Mouse (Mus musculus): ENCODE data around the gene Krtap3-1.
A peak's percentile ranks its signal among the peaks of the same experiment; 100 is the strongest.

The Krtap3-1 gene

DNA sequence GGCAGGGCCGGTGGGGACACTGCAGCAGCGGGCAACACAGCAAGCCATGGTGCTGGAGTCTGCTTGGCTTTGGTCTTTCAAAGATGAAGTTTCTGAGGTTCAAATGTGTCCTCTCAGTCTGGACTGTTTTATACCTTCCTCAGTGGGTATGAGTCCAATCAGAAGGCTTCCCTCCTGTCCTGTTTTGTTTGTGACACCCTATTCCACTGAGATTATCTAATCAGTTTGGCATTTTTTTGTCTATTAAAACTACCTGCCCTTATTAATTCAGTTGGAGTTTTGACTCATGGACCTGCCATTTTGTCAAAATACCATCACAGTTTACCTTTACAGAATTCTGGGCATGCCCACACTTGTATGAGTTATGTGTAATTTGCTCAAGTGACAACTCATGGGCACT lies 9.7 kb downstream of the Krtap3-1 start, which contains the start of gene Krtap3-2:
TSS of gene Krtap3-2 (minus strand) at position 101 of the 400 bp plus-strand sequence.
- no peak for TF ChIP-seq POU5F1 (IDR thresholded peaks at IDR 0.05; ENCODE audit: borderline replicate concordance, low read length)
- TF ChIP-seq NANOG (IDR thresholded peaks at IDR 0.05; ENCODE audit: borderline replicate concordance, low read length): no peak
- TF ChIP-seq CTCF (conservative IDR thresholded peaks at IDR 0.05; ENCODE audit: low read length): no peak
- Histone ChIP-seq H3K4me1 (replicated peaks; ENCODE audit: low read depth, low read length) (no peaks in the 10 kb centered on the region), H3K27me3 (ENCODE audit: insufficient read depth, low read length) (no peaks in the 10 kb centered on the region), H3K4me3 (replicated peaks; ENCODE audit: low read length) (no peak within 1 kb of the TSS), H3K9me3 (ENCODE audit: low read length) (no peaks in the 10 kb centered on the region), H3K36me3 (ENCODE audit: insufficient read depth, low read length) (no peaks in the 10 kb centered on the region)

DNA sequence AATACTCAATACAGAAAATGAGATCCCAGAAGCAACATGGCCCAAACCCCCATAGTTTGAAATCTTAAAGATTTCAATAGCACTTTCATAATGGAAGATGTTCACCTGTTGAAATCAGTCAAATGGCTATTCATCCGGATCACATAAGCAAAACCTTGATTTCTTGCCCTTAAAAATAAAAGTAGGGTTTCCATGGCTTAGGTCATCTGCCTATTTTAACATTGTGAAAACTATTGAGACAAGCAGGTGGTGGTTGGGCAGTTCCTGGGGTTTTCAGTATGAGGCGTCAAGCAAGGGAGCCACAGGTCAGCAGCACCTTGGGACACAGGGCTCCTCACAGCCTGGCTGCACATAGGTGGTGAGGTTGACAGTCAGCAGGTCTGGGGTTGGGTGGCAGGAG lies 10.2 kb downstream of the Krtap3-1 start:
- H3K27me3 ChIP-seq (ENCODE audit: insufficient read depth, low read length): no peaks in the 10 kb centered on the region
- no peaks in the 10 kb centered on the region for H3K4me1 ChIP-seq (replicated peaks; ENCODE audit: low read depth, low read length)
- H3K4me3 ChIP-seq (replicated peaks; ENCODE audit: low read length): no peak overlapping the region
- H3K36me3 ChIP-seq (ENCODE audit: insufficient read depth, low read length): no peaks in the 10 kb centered on the region
- no peak for TF ChIP-seq POU5F1 (IDR thresholded peaks at IDR 0.05; ENCODE audit: borderline replicate concordance, low read length)
- TF ChIP-seq NANOG (IDR thresholded peaks at IDR 0.05; ENCODE audit: borderline replicate concordance, low read length): no peak
- TF ChIP-seq CTCF (conservative IDR thresholded peaks at IDR 0.05; ENCODE audit: low read length): no peak
- no peaks in the 10 kb centered on the region for H3K9me3 ChIP-seq (ENCODE audit: low read length)

- TF ChIP-seq CTCF (conservative IDR thresholded peaks at IDR 0.05; ENCODE audit: low read length) (no peak), NANOG (IDR thresholded peaks at IDR 0.05; ENCODE audit: borderline replicate concordance, low read length) (no peak), POU5F1 (IDR thresholded peaks at IDR 0.05; ENCODE audit: borderline replicate concordance, low read length) (no peak)
- Histone ChIP-seq H3K4me1 (replicated peaks; ENCODE audit: low read depth, low read length) (no peaks in the 10 kb centered on the region), H3K4me3 (replicated peaks; ENCODE audit: low read length) (no peak within 1 kb of the TSS), H3K27me3 (ENCODE audit: insufficient read depth, low read length) (no peaks in the 10 kb centered on the region), H3K36me3 (ENCODE audit: insufficient read depth, low read length) (no peaks in the 10 kb centered on the region), H3K9me3 (ENCODE audit: low read length) (no peaks in the 10 kb centered on the region)
These were observed 15.7 kb downstream of the Krtap3-1 start, which contains the start of gene Krtap3-3 for GRCm38 (mm10) chr11:99550765-99551164. Gene Krtap3-3, minus strand, starts transcription at chr11:99550865.

DNA sequence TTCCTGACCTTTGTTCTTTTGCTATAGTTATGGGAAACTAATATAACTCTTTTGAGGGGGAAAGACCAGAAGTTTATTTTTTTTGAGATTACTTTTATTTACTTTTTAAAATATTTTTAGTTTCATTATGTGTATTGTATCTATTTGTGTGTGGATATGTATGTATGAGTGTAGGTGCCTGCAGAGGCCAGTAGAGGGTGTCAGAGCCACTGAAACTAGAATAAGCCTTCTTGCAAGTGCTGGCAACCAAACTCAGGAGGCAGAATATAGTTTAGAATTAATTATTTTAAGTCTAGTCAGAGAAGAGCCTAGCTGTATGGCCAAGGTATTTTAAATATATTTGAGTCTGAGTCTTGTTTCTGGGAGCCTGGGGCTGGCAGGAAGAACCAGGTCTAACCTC lies 18.5 kb downstream of the Krtap3-1 start:
- Histone ChIP-seq H3K27me3 (ENCODE audit: insufficient read depth, low read length) (peaks cover under 1% of the 10 kb centered on the region; the same call in 1 of the 2 replicates), H3K9me3 (ENCODE audit: low read length) (no peaks in the 10 kb centered on the region), H3K4me1 (replicated peaks; ENCODE audit: low read depth, low read length) (no peaks in the 10 kb centered on the region), H3K36me3 (ENCODE audit: insufficient read depth, low read length) (no peaks in the 10 kb centered on the region), H3K4me3 (replicated peaks; ENCODE audit: low read length) (no peak overlapping the region)
- peak; percentile 25 for TF ChIP-seq CTCF (conservative IDR thresholded peaks at IDR 0.05; ENCODE audit: low read length)
- TF ChIP-seq NANOG (IDR thresholded peaks at IDR 0.05; ENCODE audit: borderline replicate concordance, low read length): no peak

DNA sequence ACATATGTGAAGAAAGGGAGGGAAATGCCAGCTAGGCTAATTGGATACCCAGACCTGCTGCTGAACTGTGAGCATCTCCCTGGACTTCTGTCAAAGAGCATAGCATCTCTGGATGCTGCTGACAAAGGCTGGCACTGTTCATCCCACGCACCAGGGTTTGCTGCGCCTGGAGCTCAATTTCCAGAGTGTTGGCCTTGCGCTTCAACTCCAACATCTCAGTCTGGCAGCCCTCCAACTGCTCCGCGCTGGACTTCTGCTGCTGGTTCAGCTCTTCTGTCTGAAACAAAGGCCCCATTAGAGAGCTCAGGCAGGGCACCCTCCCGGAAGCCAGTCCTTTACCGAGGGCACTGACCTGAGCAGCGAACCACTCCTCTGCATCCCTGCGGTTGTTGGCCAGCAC lies 26.7 kb downstream of the Krtap3-1 start:
- Histone ChIP-seq H3K4me1 (replicated peaks; ENCODE audit: low read depth, low read length) (no peaks in the 10 kb centered on the region), H3K36me3 (ENCODE audit: insufficient read depth, low read length) (no peaks in the 10 kb centered on the region), H3K9me3 (ENCODE audit: low read length) (no peaks in the 10 kb centered on the region), H3K27me3 (ENCODE audit: insufficient read depth, low read length) (0 out of 2 replicates have a peak, but pooled peaks cover 4% of the 10 kb centered on the region), H3K4me3 (replicated peaks; ENCODE audit: low read length) (no peak overlapping the region)
- TF ChIP-seq NANOG (IDR thresholded peaks at IDR 0.05; ENCODE audit: borderline replicate concordance, low read length): no peak
- TF ChIP-seq CTCF (conservative IDR thresholded peaks at IDR 0.05; ENCODE audit: low read length): no peak
- no peak for TF ChIP-seq POU5F1 (IDR thresholded peaks at IDR 0.05; ENCODE audit: borderline replicate concordance, low read length)

DNA sequence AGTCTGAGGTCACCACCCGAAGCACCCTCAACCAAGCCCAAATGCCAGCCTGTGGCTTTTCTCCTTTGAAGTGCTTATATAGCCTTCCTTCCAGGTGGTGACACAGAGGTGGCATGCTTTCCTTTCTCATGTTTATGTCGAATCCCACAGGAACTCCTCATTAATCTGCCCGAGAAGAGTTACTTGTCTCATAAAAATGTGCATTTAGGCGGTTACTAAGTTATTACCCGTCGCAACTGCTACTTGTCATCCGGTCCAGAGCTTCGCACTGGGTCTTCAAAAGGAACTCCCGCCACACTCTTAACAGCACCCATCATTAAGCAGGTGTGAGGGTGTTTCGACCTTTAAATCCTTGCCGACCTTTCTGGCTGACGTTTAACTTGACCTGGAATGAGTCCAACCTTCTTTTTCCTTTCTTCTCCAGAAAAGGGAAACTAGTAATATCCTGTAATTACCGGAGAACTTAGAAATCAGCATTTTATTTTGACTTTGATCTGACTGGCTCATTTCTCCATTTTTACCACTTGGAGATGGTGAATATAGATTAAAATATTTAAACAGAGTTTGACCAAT lies 45.1 kb downstream of the Krtap3-1 start, which contains the start of gene Krt39:
TSS of gene Krt39 (minus strand) at position 51 of the 573 bp plus-strand sequence.
- no peaks in the 10 kb centered on the region for H3K36me3 ChIP-seq (ENCODE audit: insufficient read depth, low read length)
- no peak within 1 kb of the TSS for H3K4me3 ChIP-seq (replicated peaks; ENCODE audit: low read length)
- no peak for TF ChIP-seq CTCF (conservative IDR thresholded peaks at IDR 0.05; ENCODE audit: low read length)
- H3K4me1 ChIP-seq (replicated peaks; ENCODE audit: low read depth, low read length): no peaks in the 10 kb centered on the region
- H3K27me3 ChIP-seq (ENCODE audit: insufficient read depth, low read length): 0 out of 2 replicates have a peak, but pooled peaks cover 3% of the 10 kb centered on the region
- no peaks in the 10 kb centered on the region for H3K9me3 ChIP-seq (ENCODE audit: low read length)
